Mouse (Mus musculus): Measurements from ENCODE around the gene Lrrc8c. TPM values are rescaled to one million over a fixed set of nuclear protein-coding genes. Genes with fewer than 3 reads are reported as not detected.

Gene Lrrc8c
- total and polyA plus RNA-seq, 3 experiments: 33.0 to 46.0 TPM; not detected in 1

GRCm38 (mm10) chr5:105644195-105644594 lies 125.0 kb downstream of the Lrrc8c start:
- no peak for DNase-seq (ENCODE audit: low read depth, low spot score)
- H3K9me3 ChIP-seq (replicated peaks; ENCODE audit: insufficient read depth, low read length): no peaks in the 10 kb centered on the region
- H3K4me1 ChIP-seq (ENCODE audit: control insufficient read depth in 1 of 2, insufficient read depth in 2 of 2, low read length in 2 of 2): peaks cover 24 to 42% of the 10 kb centered on the region in 2 experiments
- TF ChIP-seq JUND (IDR thresholded peaks at IDR 0.05; ENCODE audit: low read depth, low read length) (no peak), MAFK (IDR thresholded peaks at IDR 0.05; ENCODE audit: borderline replicate concordance, low read depth, low read length) (no peak), BHLHE40 (IDR thresholded peaks at IDR 0.05; ENCODE audit: borderline replicate concordance, low read depth, low read length) (no peak), ZKSCAN1 (IDR thresholded peaks at IDR 0.05; ENCODE audit: low read depth, low read length) (no peak), SIN3A (IDR thresholded peaks at IDR 0.05; ENCODE audit: low read length) (no peak), ZMIZ1 (IDR thresholded peaks at IDR 0.05; ENCODE audit: low read depth, low read length) (no peak)
- H3K9ac ChIP-seq (ENCODE audit: control insufficient read depth, low read depth, low read length, poor library complexity, severe bottlenecking): no peak overlapping the region
- H3K36me3 ChIP-seq (ENCODE audit: control insufficient read depth in 1 of 2, insufficient read depth in 2 of 2, low read length in 2 of 2): peaks cover 0 to 17% of the 10 kb centered on the region in 2 experiments; a peak in 2 of 4 replicates
- H3K27me3 ChIP-seq (ENCODE audit: control insufficient read depth in 1 of 2, insufficient read depth in 2 of 2, low read length in 2 of 2): no peaks in the 10 kb centered on the region
- no peaks in the 10 kb centered on the region for H3K79me2 ChIP-seq (ENCODE audit: control insufficient read depth, insufficient read depth, low read length, poor library complexity)
- H3K27ac ChIP-seq (ENCODE audit: control insufficient read depth, low read depth, low read length): no peak overlapping the region
- no peak overlapping the region for H3K4me3 ChIP-seq (ENCODE audit: control insufficient read depth in 1 of 2, insufficient read depth in 1 of 2, low read depth in 2 of 2, low read length in 2 of 2)

GRCm38 (mm10) chr5:105647094-105647493 lies 127.9 kb downstream of the Lrrc8c start:
- TF ChIP-seq MXI1 (IDR thresholded peaks at IDR 0.05; ENCODE audit: low read depth, low read length): no peak
- no peak for TF ChIP-seq NELFE (IDR thresholded peaks at IDR 0.05; ENCODE audit: low read depth, low read length)
- TF ChIP-seq BHLHE40 (IDR thresholded peaks at IDR 0.05; ENCODE audit: borderline replicate concordance, low read depth, low read length): no peak
- no peak for TF ChIP-seq JUND (IDR thresholded peaks at IDR 0.05; ENCODE audit: low read depth, low read length)
- TF ChIP-seq MYC (IDR thresholded peaks at IDR 0.05; ENCODE audit: low read depth, low read length): no peak
- TF ChIP-seq MYB (IDR thresholded peaks at IDR 0.05; ENCODE audit: low read depth, low read length): no peak
- no peak for TF ChIP-seq CHD1 (IDR thresholded peaks at IDR 0.05; ENCODE audit: low read depth, low read length)
- TF ChIP-seq HCFC1 (IDR thresholded peaks at IDR 0.05; ENCODE audit: low read depth, low read length): no peak
- TF ChIP-seq ZKSCAN1 (IDR thresholded peaks at IDR 0.05; ENCODE audit: low read depth, low read length): no peak
- TF ChIP-seq ELF1 (IDR thresholded peaks at IDR 0.05; ENCODE audit: low read depth, low read length): no peak
- no peak for TF ChIP-seq POLR2AphosphoS5 (IDR thresholded peaks at IDR 0.05; ENCODE audit: borderline replicate concordance, low read depth, low read length)
- TF ChIP-seq GABPA (IDR thresholded peaks at IDR 0.05; ENCODE audit: low read depth, low read length): no peak
- no peak for TF ChIP-seq TAL1 (IDR thresholded peaks at IDR 0.05; ENCODE audit: low read length)
- TF ChIP-seq TBP (IDR thresholded peaks at IDR 0.05; ENCODE audit: low read depth, low read length): no peak
- no peak for TF ChIP-seq MEF2A (IDR thresholded peaks at IDR 0.05; ENCODE audit: extremely low read depth, insufficient replicate concordance, low read depth, low read length, poor library complexity, severe bottlenecking)
- no peak for TF ChIP-seq EP300 (IDR thresholded peaks at IDR 0.05; ENCODE audit: low read depth in 1 of 2, low read length in 2 of 2)
- TF ChIP-seq USF1 (IDR thresholded peaks at IDR 0.05; ENCODE audit: low read depth, low read length): no peak
- no peak for TF ChIP-seq E2F4 (IDR thresholded peaks at IDR 0.05; ENCODE audit: borderline replicate concordance, low read depth, low read length)
- TF ChIP-seq MAZ (IDR thresholded peaks at IDR 0.05; ENCODE audit: low read depth, low read length): no peak
- no peak for TF ChIP-seq CTCF (IDR thresholded peaks at IDR 0.05 in 2 of 3, conservative IDR thresholded peaks at IDR 0.05 in 1 of 3; ENCODE audit: control insufficient read depth in 1 of 3, insufficient read depth in 1 of 3, low read depth in 2 of 3, low read length in 3 of 3, poor library complexity in 1 of 3, severe bottlenecking in 1 of 3)
- no peak for DNase-seq (ENCODE audit: low read depth, low spot score)
- Histone ChIP-seq H3K9me3 (replicated peaks; ENCODE audit: insufficient read depth, low read length) (no peaks in the 10 kb centered on the region), H3K36me3 (ENCODE audit: control insufficient read depth in 1 of 2, insufficient read depth in 2 of 2, low read length in 2 of 2) (peaks cover 0 to 21% of the 10 kb centered on the region in 2 experiments; a peak in 2 of 4 replicates), H3K79me2 (ENCODE audit: control insufficient read depth, insufficient read depth, low read length, poor library complexity) (no peaks in the 10 kb centered on the region), H3K27ac (ENCODE audit: control insufficient read depth, low read depth, low read length) (no peak overlapping the region), H3K4me1 (ENCODE audit: control insufficient read depth in 1 of 2, insufficient read depth in 2 of 2, low read length in 2 of 2) (peaks cover 16 to 44% of the 10 kb centered on the region in 2 experiments), H3K4me3 (ENCODE audit: control insufficient read depth in 1 of 2, insufficient read depth in 1 of 2, low read depth in 2 of 2, low read length in 2 of 2) (no peak overlapping the region), H3K9ac (ENCODE audit: control insufficient read depth, low read depth, low read length, poor library complexity, severe bottlenecking) (no peak overlapping the region), H3K27me3 (ENCODE audit: control insufficient read depth in 1 of 2, insufficient read depth in 2 of 2, low read length in 2 of 2) (no peaks in the 10 kb centered on the region)

Measured in MEL (cell line).